Mouse (Mus musculus): Measurements from ENCODE around the gene Crybg3. TPM values are rescaled to one million over a fixed set of nuclear protein-coding genes. Genes with fewer than 3 reads are reported as not detected.

The Crybg3 gene
- polyA plus RNA-seq, 1 experiment from 2014 or later: 6.3 TPM

DNA sequence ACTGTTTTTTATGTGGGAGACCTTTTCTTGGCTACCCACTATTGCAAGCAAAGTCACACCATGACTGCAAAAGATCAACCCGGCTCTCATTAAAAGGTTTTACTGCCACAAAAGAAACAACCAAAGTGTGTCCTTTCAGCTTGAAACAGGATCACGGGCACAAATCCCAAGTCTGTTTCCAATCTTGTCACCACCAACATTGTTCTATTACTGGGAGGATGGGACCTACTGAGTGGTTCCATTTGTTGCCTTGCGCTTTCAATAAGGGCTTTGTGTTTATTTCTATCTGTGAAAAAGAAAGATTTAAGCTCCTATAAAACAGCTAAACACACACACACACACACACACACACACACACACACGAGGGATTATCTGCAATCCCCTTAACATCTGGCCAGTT, 1.8 kb downstream of the Crybg3 start:
- H3K36me3 ChIP-seq (ENCODE audit: control insufficient read depth, insufficient read depth, low read length): no peaks in the 10 kb centered on the region
- peak overlapping the region; percentile 97 for H3K27ac ChIP-seq (replicated peaks)
- H3K4me2 ChIP-seq (replicated peaks; ENCODE audit: low read depth): peak overlapping the region; percentile 64
- H3K9me3 ChIP-seq (ENCODE audit: control insufficient read depth, low read length): no peaks in the 10 kb centered on the region
- no peak for DNase-seq (ENCODE audit: low spot score)
- ATAC-seq (ENCODE audit: low FRiP score, low TSS enrichment): no peak
- H3K9ac ChIP-seq (ENCODE audit: low read length): no peak overlapping the region
- no peaks in the 10 kb centered on the region for H3K27me3 ChIP-seq (ENCODE audit: control insufficient read depth, insufficient read depth, low read length)
- H3K4me1 ChIP-seq (replicated peaks; ENCODE audit: control insufficient read depth, insufficient read depth): no peaks in the 10 kb centered on the region
- TF ChIP-seq CTCF (IDR thresholded peaks at IDR 0.05; ENCODE audit: low read depth) (no peak), EP300 (optimal IDR thresholded peaks at IDR 0.05) (no peak)
- peak overlapping the region; percentile 96 for H3K4me3 ChIP-seq (ENCODE audit: low read depth, low read length)
- 31% methylated on average over 4 of the region's 4 CpGs for WGBS

GRCm38 (mm10) chr16:59597256-59597655, 3.5 kb downstream of the Crybg3 start:
- Histone ChIP-seq H3K4me2 (replicated peaks; ENCODE audit: low read depth) (no peak overlapping the region), H3K4me1 (replicated peaks; ENCODE audit: control insufficient read depth, insufficient read depth) (no peaks in the 10 kb centered on the region), H3K4me3 (ENCODE audit: low read depth, low read length) (no peak overlapping the region), H3K36me3 (ENCODE audit: control insufficient read depth, insufficient read depth, low read length) (no peaks in the 10 kb centered on the region), H3K9ac (ENCODE audit: low read length) (no peak overlapping the region), H3K9me3 (ENCODE audit: control insufficient read depth, low read length) (no peaks in the 10 kb centered on the region), H3K27me3 (ENCODE audit: control insufficient read depth, insufficient read depth, low read length) (no peaks in the 10 kb centered on the region), H3K27ac (replicated peaks) (no peak overlapping the region; the same call in 1 of the 2 replicates)
- 86% methylated on average over 6 of the region's 6 CpGs for WGBS
- TF ChIP-seq EP300 (optimal IDR thresholded peaks at IDR 0.05) (no peak), CTCF (IDR thresholded peaks at IDR 0.05; ENCODE audit: low read depth) (no peak)
- no peak for DNase-seq (ENCODE audit: low spot score)
- ATAC-seq (ENCODE audit: low FRiP score, low TSS enrichment): no peak

DNA sequence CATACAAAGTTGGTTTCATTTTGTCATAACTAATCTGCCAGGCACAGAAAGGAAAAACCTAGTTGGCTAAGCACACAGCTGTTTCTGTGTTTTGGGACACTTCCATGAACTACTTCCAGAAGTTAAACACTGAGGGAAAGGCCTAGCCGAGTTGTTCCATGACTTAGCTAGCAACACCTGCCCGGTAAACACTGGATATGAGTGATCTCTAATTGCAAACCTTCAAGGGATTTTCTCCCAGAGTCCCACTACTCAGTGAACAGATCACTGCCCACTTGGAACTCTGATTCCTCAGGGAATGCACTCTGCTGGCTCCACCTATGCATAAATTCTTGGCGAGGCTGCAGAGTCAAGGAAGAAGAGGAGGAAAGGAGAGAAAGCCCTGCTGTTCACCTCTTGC, 6.1 kb downstream of the Crybg3 start:
- Histone ChIP-seq H3K4me3 (ENCODE audit: low read depth, low read length) (no peak overlapping the region), H3K27ac (replicated peaks) (peak overlapping the region; percentile 49), H3K4me1 (replicated peaks; ENCODE audit: control insufficient read depth, insufficient read depth) (0 out of 2 replicates have a peak, but pooled peaks cover 3% of the 10 kb centered on the region), H3K9ac (ENCODE audit: low read length) (no peak overlapping the region), H3K27me3 (ENCODE audit: control insufficient read depth, insufficient read depth, low read length) (no peaks in the 10 kb centered on the region), H3K36me3 (ENCODE audit: control insufficient read depth, insufficient read depth, low read length) (no peaks in the 10 kb centered on the region), H3K4me2 (replicated peaks; ENCODE audit: low read depth) (no peak overlapping the region; the same call in 1 of the 2 replicates), H3K9me3 (ENCODE audit: control insufficient read depth, low read length) (no peaks in the 10 kb centered on the region)
- no peak for DNase-seq (ENCODE audit: low spot score)
- TF ChIP-seq EP300 (optimal IDR thresholded peaks at IDR 0.05) (no peak), CTCF (IDR thresholded peaks at IDR 0.05; ENCODE audit: low read depth) (no peak)
- 43% methylated on average over 3 of the region's 3 CpGs for WGBS
- no peak for ATAC-seq (ENCODE audit: low FRiP score, low TSS enrichment)

DNA sequence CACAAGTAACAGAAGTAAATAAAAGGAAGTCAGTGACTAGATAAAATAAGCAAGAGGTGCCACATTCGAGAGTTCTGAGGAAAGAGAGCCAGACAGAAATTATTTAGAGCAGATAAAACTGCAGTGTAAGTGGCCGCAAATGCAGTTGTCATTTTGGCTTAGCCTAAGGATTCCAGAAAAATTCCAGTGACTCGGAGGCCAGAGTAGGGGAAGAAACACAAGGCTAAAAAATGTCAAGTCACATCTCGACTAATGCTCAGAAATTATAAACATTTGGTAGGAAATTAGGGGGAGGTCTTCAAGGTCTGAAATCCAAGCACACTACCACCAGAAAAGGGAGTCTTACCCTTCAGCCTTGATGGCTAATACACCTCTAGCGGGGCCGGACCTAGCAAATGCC, 10.0 kb downstream of the Crybg3 start:
- Histone ChIP-seq H3K9me3 (ENCODE audit: control insufficient read depth, low read length) (no peaks in the 10 kb centered on the region), H3K27ac (replicated peaks) (no peak overlapping the region), H3K4me2 (replicated peaks; ENCODE audit: low read depth) (no peak overlapping the region), H3K9ac (ENCODE audit: low read length) (no peak overlapping the region), H3K36me3 (ENCODE audit: control insufficient read depth, insufficient read depth, low read length) (no peaks in the 10 kb centered on the region), H3K4me3 (ENCODE audit: low read depth, low read length) (no peak overlapping the region), H3K27me3 (ENCODE audit: control insufficient read depth, insufficient read depth, low read length) (no peaks in the 10 kb centered on the region), H3K4me1 (replicated peaks; ENCODE audit: control insufficient read depth, insufficient read depth) (peaks cover 6% of the 10 kb centered on the region; the same call in 1 of the 2 replicates)
- ATAC-seq (ENCODE audit: low FRiP score, low TSS enrichment) (no peak), DNase-seq (ENCODE audit: low spot score) (no peak)
- TF ChIP-seq CTCF (IDR thresholded peaks at IDR 0.05; ENCODE audit: low read depth): no peak
- TF ChIP-seq EP300 (optimal IDR thresholded peaks at IDR 0.05): no peak
- 43% methylated on average over 6 of the region's 6 CpGs for WGBS

DNA sequence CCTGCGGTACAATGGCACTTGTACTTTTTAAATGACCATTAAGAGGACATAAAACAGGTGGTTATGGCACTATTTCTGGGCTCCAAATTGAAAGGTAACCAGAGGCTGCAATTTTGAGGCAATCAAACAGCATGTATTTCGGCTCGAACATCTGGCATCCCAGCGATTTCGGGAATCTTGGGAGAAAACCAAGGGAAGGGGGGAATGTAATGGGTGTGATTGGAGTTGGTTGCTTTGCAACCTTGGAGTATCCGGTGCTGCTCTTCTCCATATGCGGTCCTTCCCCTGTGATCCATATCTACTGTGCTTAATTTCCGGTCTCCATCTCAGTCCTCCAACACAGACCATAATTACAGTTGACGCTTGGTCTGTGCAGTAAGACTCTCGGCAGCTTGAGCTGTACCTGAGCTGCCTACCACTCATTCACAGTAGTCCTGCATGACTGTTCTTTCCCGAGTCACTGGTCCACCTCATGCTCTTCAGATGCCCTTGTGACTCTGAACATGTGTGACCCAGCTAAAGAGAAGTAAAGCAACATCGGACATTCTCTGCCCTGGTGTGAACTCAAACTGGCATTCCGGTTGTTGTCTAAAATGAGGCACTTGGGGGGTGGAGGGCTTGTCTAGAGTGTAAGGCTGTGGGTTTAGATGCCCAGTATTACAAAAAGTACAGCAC, 12.3 kb downstream of the Crybg3 start:
- 86% methylated on average over 13 of the region's 13 CpGs for whole genome bisulfite sequencing
- Histone ChIP-seq H3K9ac (ENCODE audit: low read length) (no peak overlapping the region), H3K4me1 (replicated peaks; ENCODE audit: control insufficient read depth, insufficient read depth) (peaks cover 6% of the 10 kb centered on the region; the same call in 1 of the 2 replicates), H3K4me3 (ENCODE audit: low read depth, low read length) (no peak overlapping the region), H3K36me3 (ENCODE audit: control insufficient read depth, insufficient read depth, low read length) (no peaks in the 10 kb centered on the region), H3K27ac (replicated peaks) (0 out of 2 replicates have a peak overlapping the region, but pooled peaks have one; percentile 8), H3K27me3 (ENCODE audit: control insufficient read depth, insufficient read depth, low read length) (no peaks in the 10 kb centered on the region), H3K4me2 (replicated peaks; ENCODE audit: low read depth) (no peak overlapping the region), H3K9me3 (ENCODE audit: control insufficient read depth, low read length) (no peaks in the 10 kb centered on the region)
- no peak for DNase-seq (ENCODE audit: low spot score)
- TF ChIP-seq CTCF (IDR thresholded peaks at IDR 0.05; ENCODE audit: low read depth) (no peak), EP300 (optimal IDR thresholded peaks at IDR 0.05) (no peak)
- no peak for ATAC-seq (ENCODE audit: low FRiP score, low TSS enrichment)

- TF ChIP-seq EP300 (optimal IDR thresholded peaks at IDR 0.05) (no peak), CTCF (IDR thresholded peaks at IDR 0.05; ENCODE audit: low read depth) (no peak)
- no peaks in the 10 kb centered on the region for H3K36me3 ChIP-seq (ENCODE audit: control insufficient read depth, insufficient read depth, low read length)
- no peak overlapping the region for H3K9ac ChIP-seq (ENCODE audit: low read length)
- no peaks in the 10 kb centered on the region for H3K9me3 ChIP-seq (ENCODE audit: control insufficient read depth, low read length)
- no peaks in the 10 kb centered on the region for H3K27me3 ChIP-seq (ENCODE audit: control insufficient read depth, insufficient read depth, low read length)
- WGBS: 73% methylated on average over 10 of the region's 10 CpGs
- ATAC-seq (ENCODE audit: low FRiP score, low TSS enrichment) (peak; percentile 85), DNase-seq (ENCODE audit: low spot score) (peak; percentile 22)
- no peak overlapping the region for H3K4me2 ChIP-seq (replicated peaks; ENCODE audit: low read depth)
- 0 out of 2 replicates have a peak overlapping the region, but pooled peaks have one; percentile 8 for H3K27ac ChIP-seq (replicated peaks)
- peaks cover 6% of the 10 kb centered on the region; the same call in 1 of the 2 replicates for H3K4me1 ChIP-seq (replicated peaks; ENCODE audit: control insufficient read depth, insufficient read depth)
- no peak overlapping the region for H3K4me3 ChIP-seq (ENCODE audit: low read depth, low read length)
Measured at GRCm38 (mm10) chr16:59587816-59588215, 13.0 kb downstream of the Crybg3 start.
